Mouse (Mus musculus) neural tube, embryonic 15.5 days (tissue): ENCODE data around the gene Rdh16f2. TPM values are rescaled to one million over a fixed set of nuclear protein-coding genes. Genes with fewer than 3 reads are reported as not detected.
"Not testable (repeated sequence)": the region's sequence is repeated elsewhere in the genome, so short reads cannot be mapped to it uniquely, and the experiment has no call there.

Experiments used
- ATAC-seq: fragments of 200-750 bp; cut with Nextera tagmentation; 2 replicates; pipeline ENCODE4 v1.8.0; 2017; ENCODE audit warnings: mild to moderate bottlenecking, moderate TSS enrichment, moderate library complexity; ENCODE audit not compliant: low FRiP score
- H3K27ac ChIP-seq: fragments of 300-500 bp; sonication (generic); replicated peaks from 2 replicates; pipeline ENCODE4 v1.5.1; 2015; ENCODE audit warnings: mild to moderate bottlenecking, inconsistent platforms
- H3K27me3 ChIP-seq: fragments of 300-500 bp; sonication (generic); replicated peaks from 2 replicates; pipeline ENCODE4 v1.6.1; 2015; ENCODE audit warnings: inconsistent platforms
- H3K36me3 ChIP-seq: fragments of 300-500 bp; sonication (generic); 2 replicates; pipeline ENCODE4 v1.6.1; 2015; ENCODE audit warnings: inconsistent platforms
- H3K4me1 ChIP-seq: fragments of 300-500 bp; sonication (generic); 2 replicates; pipeline ENCODE4 v1.6.1; 2015; ENCODE audit warnings: inconsistent platforms
- H3K4me2 ChIP-seq: fragments of 300-500 bp; sonication (generic); 2 replicates; pipeline ENCODE4 v1.6.1; 2015; ENCODE audit warnings: inconsistent platforms, mild to moderate bottlenecking, moderate library complexity
- H3K4me3 ChIP-seq: fragments of 300-500 bp; sonication (generic); replicated peaks from 2 replicates; pipeline ENCODE4 v1.5.1; 2015; ENCODE audit warnings: mild to moderate bottlenecking, inconsistent platforms
- H3K9ac ChIP-seq: fragments of 300-500 bp; sonication (generic); replicated peaks from 2 replicates; pipeline ENCODE4 v1.6.1; 2015; ENCODE audit warnings: mild to moderate bottlenecking, inconsistent platforms
- H3K9me3 ChIP-seq: fragments of 300-500 bp; sonication (generic); replicated peaks from 2 replicates; pipeline ENCODE4 v1.6.1; 2016; ENCODE audit warnings: inconsistent platforms
- WGBS: fragments of 180-500 bp; shearing (Covaris S2); methylation state at CpG from one replicate; pipeline ENCODE4 v1.1.7; 2015; ENCODE audit warnings: mixed read lengths; 5-methylcytosine and 5-hydroxymethylcytosine counted together
- polyA plus RNA-seq: library from polyadenylated mRNA; unstranded; fragments of >200 nt; fragmentation: Nextera tagmentation; extraction: Ambion mirVana; gene quantifications from 2 replicates; pipeline ENCODE4 v1.2.1, GENCODE M21; 2015

The Rdh16f2 gene
- polyA plus RNA-seq, 1 experiment from 2014 or later = not detected

DNA sequence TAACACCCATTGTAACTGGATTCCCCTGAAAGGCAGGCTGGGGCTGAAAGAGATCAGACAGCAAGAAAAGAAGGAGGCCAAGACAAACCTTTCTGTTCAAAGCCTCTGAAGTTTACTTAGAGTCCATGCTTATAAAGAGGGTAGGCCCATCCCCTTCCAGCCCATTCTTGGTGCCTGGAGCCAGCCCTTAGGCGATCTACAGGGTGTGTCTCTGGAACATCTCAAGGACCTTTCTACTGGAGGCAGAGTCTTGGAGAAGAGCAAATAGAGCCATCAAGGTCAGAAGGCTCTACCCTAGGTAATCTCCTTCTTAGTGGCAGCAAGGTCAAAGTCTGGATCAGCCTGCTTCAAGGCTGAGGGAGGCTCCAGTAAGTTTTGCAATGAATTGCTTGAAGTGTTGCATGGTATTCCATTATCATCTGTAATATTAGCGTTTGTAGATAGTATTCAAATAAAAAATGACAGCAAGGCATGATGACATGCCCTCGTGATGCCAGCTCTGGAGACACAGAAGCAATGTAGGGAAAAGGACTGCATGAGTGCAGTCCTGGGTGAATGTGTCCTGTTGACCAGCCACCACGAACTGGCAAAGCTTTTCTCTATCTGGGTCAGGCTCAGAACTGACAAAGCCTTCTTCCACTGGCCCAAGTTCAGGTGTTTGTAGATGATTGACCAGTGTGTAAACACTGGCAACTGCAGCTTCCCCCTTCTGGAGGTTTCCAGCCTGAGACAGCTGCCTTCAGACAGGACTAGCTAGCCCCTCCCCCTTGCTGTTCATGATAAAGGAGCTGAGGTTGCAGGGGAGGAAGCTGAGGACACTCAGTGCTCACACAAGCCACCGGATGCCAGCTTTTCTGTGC, 27.1 kb downstream of the Rdh16f2 start:
- H3K4me1 ChIP-seq, H3K4me3 ChIP-seq, H3K4me2 ChIP-seq, H3K9ac ChIP-seq, H3K27me3 ChIP-seq, ATAC-seq, H3K9me3 ChIP-seq, H3K36me3 ChIP-seq, H3K27ac ChIP-seq: not testable (repeated sequence)
- 71% methylated on average over 5 of the region's 5 CpGs for WGBS

DNA sequence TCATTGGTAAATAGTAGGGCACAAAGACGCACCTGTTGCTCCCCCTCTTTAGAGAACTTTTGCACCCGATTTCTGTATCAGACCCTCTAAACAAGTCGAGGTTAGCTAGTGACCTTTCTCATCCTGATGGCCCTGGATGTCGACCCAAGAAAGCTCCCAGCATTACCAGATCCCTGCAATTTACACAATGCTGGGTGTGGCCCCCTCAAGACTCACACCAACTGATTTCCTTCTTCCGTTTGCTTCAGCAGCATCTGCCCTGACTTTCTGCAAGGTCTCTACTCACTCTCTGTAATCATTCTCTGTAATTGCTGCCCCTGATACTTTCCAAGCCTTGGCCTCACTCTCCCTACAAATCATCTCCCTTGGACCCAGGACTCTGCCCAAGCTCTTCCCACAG, 30.4 kb downstream of the Rdh16f2 start:
- ATAC-seq = no peak
- 80% methylated on average over 5 of the region's 5 CpGs for WGBS

DNA sequence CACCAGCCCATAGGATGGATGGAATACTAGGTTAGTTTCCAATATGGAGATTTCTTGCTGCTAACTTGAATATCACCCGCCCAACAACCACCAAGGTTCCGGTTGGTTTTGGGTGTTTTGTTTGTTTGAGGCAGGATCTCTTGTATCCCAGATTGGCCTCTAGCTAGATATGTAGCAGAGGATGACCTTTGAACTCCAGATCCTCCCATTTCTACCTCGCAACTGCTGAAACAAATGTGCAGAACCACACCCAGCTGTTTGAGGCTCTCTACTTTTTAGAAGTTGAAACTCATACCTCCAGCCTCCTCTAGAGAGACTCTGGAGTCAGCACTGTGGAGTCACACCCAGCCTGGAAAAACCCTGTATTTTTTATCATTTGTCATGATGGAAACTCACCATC, 31.2 kb downstream of the Rdh16f2 start:
- H3K27me3 ChIP-seq = no peaks in the 10 kb centered on the region
- no peak overlapping the region for H3K9ac ChIP-seq
- H3K9me3 ChIP-seq = no peaks in the 10 kb centered on the region
- ATAC-seq = no peak
- 93% methylated on average over 3 of the region's 3 CpGs for WGBS
- no peak overlapping the region for H3K4me3 ChIP-seq
- no peaks in the 10 kb centered on the region for H3K36me3 ChIP-seq
- no peaks in the 10 kb centered on the region for H3K4me1 ChIP-seq
- no peak overlapping the region for H3K4me2 ChIP-seq
- no peak overlapping the region for H3K27ac ChIP-seq

More for the DNA sequence above, 30.4 kb downstream of the Rdh16f2 start:
- Histone ChIP-seq H3K9ac (no peak overlapping the region), H3K27ac (no peak overlapping the region), H3K36me3 (no peaks in the 10 kb centered on the region), H3K4me1 (no peaks in the 10 kb centered on the region), H3K4me3 (no peak overlapping the region), H3K4me2 (no peak overlapping the region), H3K9me3 (no peaks in the 10 kb centered on the region), H3K27me3 (no peaks in the 10 kb centered on the region)

DNA sequence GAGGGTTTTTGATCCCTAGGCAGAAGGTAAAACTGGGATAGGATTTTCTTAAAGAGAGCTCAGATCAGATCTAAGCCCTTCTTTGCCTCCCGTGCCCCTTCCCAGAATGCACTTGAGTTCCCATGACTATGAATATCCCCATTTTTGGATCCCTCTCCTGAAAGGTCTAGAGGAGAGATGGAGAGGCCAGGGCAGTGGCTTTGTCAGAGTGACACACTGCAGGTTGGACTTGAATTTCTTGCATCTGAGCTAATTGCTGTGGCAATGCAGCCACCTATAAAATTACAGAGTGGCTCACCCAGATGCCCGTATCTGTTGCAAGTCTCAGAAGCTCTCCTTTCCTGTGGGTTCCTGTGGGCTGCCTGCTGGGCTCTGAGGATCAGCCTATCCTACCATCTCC, 31.9 kb downstream of the Rdh16f2 start, which contains the start of gene Sdr9c7:
Gene Sdr9c7 (plus strand): TSS at position 301 of the 400 bp plus-strand sequence.
- Histone ChIP-seq H3K9ac (no peak within 1 kb of the TSS), H3K4me1 (no peaks in the 10 kb centered on the region), H3K36me3 (no peaks in the 10 kb centered on the region), H3K4me2 (no peak within 1 kb of the TSS), H3K9me3 (no peaks in the 10 kb centered on the region), H3K27ac (no peak within 1 kb of the TSS), H3K27me3 (no peaks in the 10 kb centered on the region), H3K4me3 (no peak within 1 kb of the TSS)
- 92% methylated on average over 2 of the region's 2 CpGs for WGBS
- no peak for ATAC-seq

DNA sequence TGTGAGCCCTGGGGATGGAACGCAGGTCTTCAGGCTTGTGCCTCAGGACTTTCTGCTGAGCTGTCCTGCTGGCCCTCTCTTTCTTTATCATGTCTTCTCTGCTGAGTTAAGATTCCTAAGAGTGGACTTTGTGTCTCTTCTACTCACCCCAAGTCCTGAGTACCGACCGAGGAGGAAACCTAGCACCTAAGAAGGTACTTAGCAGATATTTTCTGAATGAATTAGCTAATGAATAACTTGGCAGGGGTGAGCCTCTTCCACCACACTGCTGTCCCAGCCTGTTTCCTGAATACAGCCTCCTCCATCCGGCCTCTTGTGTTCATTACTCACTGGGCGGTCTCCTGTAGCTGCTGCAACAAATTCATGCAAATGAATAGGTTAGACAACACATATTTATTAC, 33.5 kb downstream of the Rdh16f2 start:
- 65% methylated on average over 5 of the region's 5 CpGs for WGBS
- no peak overlapping the region for H3K4me2 ChIP-seq
- no peaks in the 10 kb centered on the region for H3K36me3 ChIP-seq
- no peaks in the 10 kb centered on the region for H3K4me1 ChIP-seq
- H3K9ac ChIP-seq = no peak overlapping the region
- no peak overlapping the region for H3K4me3 ChIP-seq
- no peak overlapping the region for H3K27ac ChIP-seq
- H3K9me3 ChIP-seq = no peaks in the 10 kb centered on the region
- no peaks in the 10 kb centered on the region for H3K27me3 ChIP-seq
- no peak for ATAC-seq

DNA sequence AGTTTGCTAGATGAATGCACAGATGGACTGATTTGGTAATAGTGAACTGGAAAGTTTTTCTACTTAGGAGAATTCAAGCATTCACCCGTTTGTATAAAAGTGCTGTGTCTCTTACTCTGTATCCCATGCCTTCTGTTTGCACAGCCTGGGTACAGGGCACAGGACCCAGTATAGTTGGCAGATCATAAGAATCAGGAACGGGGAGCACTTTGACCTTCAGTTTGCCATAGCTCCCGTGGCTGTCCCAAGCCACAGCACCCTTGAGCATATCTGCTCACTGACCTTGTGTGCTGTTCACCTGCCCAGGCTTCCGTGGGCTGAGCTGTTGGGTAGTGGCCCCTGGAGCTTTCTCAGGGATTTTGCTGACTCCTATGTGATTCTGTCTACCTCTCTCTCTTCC, 35.5 kb downstream of the Rdh16f2 start:
- Histone ChIP-seq H3K9me3 (no peaks in the 10 kb centered on the region), H3K4me1 (peaks cover 3% of the 10 kb centered on the region; the same call in 1 of the 2 replicates), H3K27me3 (no peaks in the 10 kb centered on the region), H3K27ac (no peak overlapping the region), H3K36me3 (no peaks in the 10 kb centered on the region), H3K9ac (no peak overlapping the region), H3K4me3 (no peak overlapping the region), H3K4me2 (no peak overlapping the region)
- 83% methylated on average over 4 of the region's 4 CpGs for WGBS
- no peak for ATAC-seq

DNA sequence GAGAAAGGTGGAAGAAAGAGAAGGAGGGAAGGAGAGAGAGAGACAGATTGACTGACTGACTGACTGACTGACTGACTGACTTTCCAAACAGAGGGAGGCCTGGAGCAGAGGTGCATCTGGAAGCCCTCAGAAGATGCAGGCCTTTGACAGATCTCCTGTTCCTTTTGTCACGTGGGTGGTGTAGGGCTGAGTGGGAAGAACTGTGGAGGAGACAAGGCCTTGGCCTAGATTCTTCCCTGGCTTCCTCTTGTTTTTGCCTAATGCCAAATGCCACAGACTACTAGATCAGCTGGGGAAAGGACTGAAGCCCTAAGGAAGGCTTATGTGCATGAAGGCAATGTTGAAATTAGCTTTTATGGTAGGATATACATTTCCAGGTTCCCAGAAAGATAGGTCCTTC, 36.8 kb downstream of the Rdh16f2 start:
- ATAC-seq = no peak
- no peaks in the 10 kb centered on the region for H3K9me3 ChIP-seq
- 82% methylated on average over 1 of the region's 1 CpGs for WGBS

DNA sequence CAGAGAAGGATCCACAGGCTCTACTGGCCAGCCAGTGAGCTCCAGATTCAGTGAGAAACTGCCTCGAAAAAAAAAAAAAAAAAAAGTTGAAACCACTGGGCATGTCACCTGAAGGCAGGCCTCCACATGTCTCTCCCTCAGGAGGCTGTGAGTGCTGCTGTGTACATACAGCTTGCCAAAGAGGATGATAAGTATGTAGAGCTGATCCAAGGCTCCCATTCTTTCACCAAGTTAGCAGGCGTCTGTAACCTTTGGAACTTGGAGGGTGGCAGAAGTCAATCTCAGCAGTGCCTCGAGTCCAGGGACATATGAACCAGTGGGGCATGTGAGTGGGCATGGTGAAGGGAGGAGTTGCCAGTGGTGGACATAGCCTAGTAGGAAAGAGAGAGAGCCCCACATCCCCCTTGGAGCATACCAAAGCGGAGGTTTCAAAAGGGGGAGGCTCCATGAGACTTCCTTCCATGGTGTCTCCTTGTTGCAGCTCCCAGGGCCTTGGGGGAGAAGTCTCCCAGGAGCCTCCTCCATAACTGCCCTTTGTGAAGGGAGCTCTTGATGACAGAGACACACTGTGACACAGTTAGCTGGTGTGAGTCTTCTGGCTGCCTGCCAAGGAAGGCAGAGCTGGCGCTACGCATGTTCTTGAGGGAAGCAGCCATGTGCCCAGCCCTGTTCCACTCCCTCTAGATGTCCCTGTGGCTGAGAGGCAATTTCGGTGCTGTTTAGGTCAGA, 38.6 kb downstream of the Rdh16f2 start:
- no peak for ATAC-seq
- Histone ChIP-seq H3K27ac (no peak overlapping the region), H3K9ac (no peak overlapping the region), H3K9me3 (no peaks in the 10 kb centered on the region), H3K4me3 (no peak overlapping the region), H3K27me3 (no peaks in the 10 kb centered on the region), H3K36me3 (no peaks in the 10 kb centered on the region), H3K4me2 (no peak overlapping the region), H3K4me1 (peaks cover 3% of the 10 kb centered on the region; the same call in 1 of the 2 replicates)
- 64% methylated on average over 7 of the region's 7 CpGs for whole genome bisulfite sequencing

More for the DNA sequence above, 36.8 kb downstream of the Rdh16f2 start:
- H3K4me3 ChIP-seq = no peak overlapping the region
- H3K4me2 ChIP-seq = no peak overlapping the region
- no peaks in the 10 kb centered on the region for H3K36me3 ChIP-seq
- H3K4me1 ChIP-seq = peaks cover 3% of the 10 kb centered on the region; the same call in 1 of the 2 replicates
- H3K27me3 ChIP-seq = no peaks in the 10 kb centered on the region
- no peak overlapping the region for H3K27ac ChIP-seq
- no peak overlapping the region for H3K9ac ChIP-seq

DNA sequence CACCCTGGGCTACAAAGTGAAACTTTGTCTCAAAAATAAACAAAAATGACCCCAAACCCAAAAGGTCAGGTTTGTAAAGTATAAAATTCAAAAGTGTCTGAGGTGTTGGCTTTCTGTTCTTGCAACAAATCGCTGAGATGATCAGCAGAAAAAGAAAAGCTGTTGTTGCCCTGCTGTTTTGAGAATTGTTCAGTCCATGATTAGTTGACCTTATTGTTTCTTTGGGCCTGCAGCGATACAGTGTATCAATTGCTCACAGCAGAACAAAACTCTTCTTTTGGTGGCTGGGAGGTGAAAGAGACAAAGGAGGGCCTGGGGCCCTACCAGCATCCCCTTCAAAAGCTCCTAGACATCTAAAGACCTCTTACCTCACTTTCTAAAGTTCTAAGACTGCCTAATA, 39.9 kb downstream of the Rdh16f2 start:
- H3K4me1 ChIP-seq = peaks cover 3% of the 10 kb centered on the region; the same call in 1 of the 2 replicates
- WGBS = 43% methylated on average over 2 of the region's 2 CpGs
- no peak overlapping the region for H3K4me3 ChIP-seq
- H3K27ac ChIP-seq = no peak overlapping the region
- no peaks in the 10 kb centered on the region for H3K36me3 ChIP-seq
- no peak overlapping the region for H3K9ac ChIP-seq
- no peak for ATAC-seq
- H3K27me3 ChIP-seq = no peaks in the 10 kb centered on the region
- no peaks in the 10 kb centered on the region for H3K9me3 ChIP-seq
- H3K4me2 ChIP-seq = no peak overlapping the region

DNA sequence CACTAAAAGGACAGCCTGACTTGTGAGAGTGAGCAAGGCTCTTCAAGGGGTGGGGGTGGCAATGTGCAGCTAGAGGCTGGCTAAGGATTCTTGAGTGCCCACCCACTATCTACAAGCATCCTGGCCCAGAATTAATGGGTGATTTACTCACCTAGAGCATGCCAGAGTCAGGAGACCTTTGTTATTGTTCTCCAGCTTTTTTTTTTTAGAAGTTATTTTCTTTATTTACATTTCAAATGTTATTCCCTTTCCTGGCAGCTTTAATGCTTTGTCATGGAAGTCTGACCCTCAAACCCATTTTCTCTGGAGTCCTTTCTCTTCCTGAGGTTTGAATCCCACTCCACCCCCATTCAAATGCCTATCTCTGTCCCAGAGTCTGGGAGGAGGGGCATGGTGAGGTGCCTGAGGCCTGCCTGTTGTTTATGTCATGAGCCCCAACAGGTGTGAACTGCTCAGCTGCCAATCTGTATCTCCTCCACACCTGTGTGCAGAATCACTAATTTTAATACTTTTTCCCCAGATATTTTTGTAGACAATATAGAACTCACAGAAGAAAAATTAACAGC, 41.2 kb downstream of the Rdh16f2 start:
- no peak overlapping the region for H3K4me2 ChIP-seq
- H3K27ac ChIP-seq = no peak overlapping the region
- no peak for ATAC-seq

DNA sequence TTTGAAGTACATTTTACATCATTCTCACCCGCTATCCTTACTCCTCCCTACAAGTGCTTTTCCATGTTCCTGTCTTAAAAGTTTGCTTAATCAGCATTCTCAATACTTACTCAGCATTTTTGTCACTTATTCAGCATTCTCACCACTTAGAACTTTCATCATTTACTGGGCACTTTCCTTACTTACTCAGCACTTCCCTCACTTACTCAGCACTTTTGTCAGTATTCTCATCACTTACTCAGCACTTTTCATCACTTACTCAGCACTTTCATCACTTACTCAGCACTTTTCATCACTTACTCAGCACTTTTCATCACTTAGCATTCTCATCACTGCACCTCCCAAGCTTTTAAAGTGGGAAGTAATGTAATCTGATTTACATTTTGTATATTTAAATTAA, 49.3 kb downstream of the Rdh16f2 start:
- no peaks in the 10 kb centered on the region for H3K4me1 ChIP-seq
- 93% methylated on average over 1 of the region's 1 CpGs for WGBS
- no peak overlapping the region for H3K4me2 ChIP-seq
- no peak for ATAC-seq
- H3K27me3 ChIP-seq = no peaks in the 10 kb centered on the region
- no peaks in the 10 kb centered on the region for H3K9me3 ChIP-seq
- no peak overlapping the region for H3K9ac ChIP-seq
- no peak overlapping the region for H3K4me3 ChIP-seq
- H3K27ac ChIP-seq = no peak overlapping the region
- H3K36me3 ChIP-seq = no peaks in the 10 kb centered on the region

More for the DNA sequence above, 41.2 kb downstream of the Rdh16f2 start:
- no peaks in the 10 kb centered on the region for H3K27me3 ChIP-seq
- H3K4me1 ChIP-seq = peaks cover 3% of the 10 kb centered on the region; the same call in 1 of the 2 replicates
- H3K9me3 ChIP-seq = no peaks in the 10 kb centered on the region
- H3K4me3 ChIP-seq = no peak overlapping the region
- H3K9ac ChIP-seq = no peak overlapping the region
- no peaks in the 10 kb centered on the region for H3K36me3 ChIP-seq
